Mouse (Mus musculus) bone marrow, adult 2 months (tissue): ENCODE measurements around the gene 4930519G04Rik.

Source experiments
- CTCF ChIP-seq: fragments of 200-500 bp; IDR thresholded peaks from 2 replicates; pipeline ENCODE4 v1.5.1; 2011; ENCODE audit warnings: low read length, control low read depth; ENCODE audit not compliant: control insufficient read depth, insufficient read depth
- POLR2A ChIP-seq: fragments of 200-500 bp; IDR thresholded peaks from 2 replicates; pipeline ENCODE4 v1.6.1; 2011; ENCODE audit warnings: low read depth, mild to moderate bottlenecking, control low read depth, low read length, borderline replicate concordance; ENCODE audit not compliant: control insufficient read depth

DNA sequence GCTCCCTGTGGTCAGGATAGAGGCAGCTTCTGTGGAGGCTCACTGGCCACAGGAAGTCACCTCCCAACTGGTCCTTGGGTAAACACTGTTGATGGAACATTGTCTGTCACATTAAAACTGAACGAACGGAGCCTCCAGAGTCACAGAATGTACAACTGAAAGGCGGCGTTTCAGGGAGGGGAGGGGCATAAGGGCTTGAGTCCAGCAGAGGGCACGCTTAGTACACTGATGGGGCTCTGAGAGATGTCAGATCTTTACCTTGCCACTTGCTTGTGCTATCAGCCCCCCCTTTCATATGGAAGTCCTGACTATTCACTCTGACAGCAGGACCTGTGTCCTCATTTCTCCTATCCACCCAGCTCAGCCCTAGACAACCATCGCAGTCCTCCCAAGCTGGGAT is 22.4 kb downstream of the 4930519G04Rik start:
- no peak for TF ChIP-seq POLR2A
- peak; percentile 63 for TF ChIP-seq CTCF
